Mouse (Mus musculus): ENCODE data around the gene Plekhg1. TPM values are rescaled to one million over a fixed set of nuclear protein-coding genes. Genes with fewer than 3 reads are reported as not detected.

Plekhg1 gene
- polyA plus RNA-seq, 1 experiment, result 1.1 TPM

- DNase-seq (ENCODE audit: low read depth, low spot score), result peak; percentile 54
Measured at GRCm38 (mm10) chr10:3941054-3941757, 201.0 kb downstream of the Plekhg1 start.

DNA sequence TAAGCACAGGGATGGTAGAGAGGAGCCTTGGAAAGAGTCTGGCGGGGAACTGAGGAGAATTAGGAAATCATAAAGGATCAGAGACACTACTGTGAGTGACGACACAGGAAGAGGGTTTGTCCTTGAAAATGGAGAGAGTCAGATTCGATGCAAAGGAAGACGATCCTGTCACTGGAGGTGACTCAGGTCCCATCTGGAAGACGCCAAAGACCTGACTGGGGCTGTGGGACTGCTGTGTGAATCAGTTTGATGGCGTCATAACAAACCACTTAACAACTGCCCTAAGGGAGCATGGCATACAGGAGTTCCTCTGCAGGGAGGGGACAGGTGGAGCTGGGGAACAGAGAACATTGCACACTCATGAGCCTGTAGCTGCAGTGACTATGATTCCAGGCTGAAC, 202.1 kb downstream of the Plekhg1 start:
- 70% methylated on average over 6 of the region's 6 CpGs for whole genome bisulfite sequencing
- no peak for DNase-seq (ENCODE audit: low read depth, low spot score)

More at GRCm38 (mm10) chr10:3941054-3941757, 201.0 kb downstream of the Plekhg1 start:
- WGBS, result 22% methylated on average over 11 of the region's 11 CpGs

DNA sequence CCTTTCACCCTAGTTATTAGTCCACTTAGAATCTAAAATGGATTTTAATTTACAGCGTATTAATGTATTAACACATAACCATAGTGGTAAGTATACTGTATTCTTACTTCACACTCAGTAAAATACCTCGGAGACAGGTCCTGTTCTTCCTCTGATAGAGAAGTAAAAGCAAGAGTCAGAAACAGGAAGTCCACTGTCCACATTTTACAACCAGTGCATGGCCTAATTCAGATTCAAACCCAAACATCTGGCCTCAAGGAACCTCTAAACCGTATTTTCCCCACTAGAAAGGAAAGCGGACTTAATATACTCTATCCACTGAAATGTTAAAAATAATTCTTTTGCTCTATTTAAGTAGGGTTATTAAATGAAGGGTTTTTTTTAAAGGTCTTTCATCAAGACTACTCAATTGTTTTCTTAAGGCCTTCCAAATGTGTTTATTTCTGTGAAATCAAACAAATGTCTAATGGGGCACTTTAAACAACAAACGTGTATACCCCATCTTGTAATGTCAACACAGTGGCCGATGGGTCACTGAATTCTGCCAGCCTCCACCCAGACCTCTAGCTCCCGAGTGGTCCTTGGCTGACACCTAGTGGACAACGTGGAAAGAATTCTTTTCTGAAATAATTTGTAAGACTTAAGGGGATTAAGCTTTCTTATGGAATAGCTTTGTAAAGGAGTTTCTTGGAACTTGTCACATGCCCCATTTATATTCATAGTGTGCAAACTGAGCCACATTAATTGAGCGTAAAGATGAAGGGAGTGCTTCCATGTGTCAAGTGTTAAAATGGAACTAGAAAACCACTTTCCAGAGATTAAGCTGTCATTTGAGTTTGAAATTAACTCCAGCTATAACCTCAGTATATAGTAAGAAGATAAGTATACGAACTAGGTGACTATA, 203.6 kb downstream of the Plekhg1 start:
- WGBS, result 18% methylated on average over 10 of the region's 10 CpGs
- peak; percentile 58 for DNase-seq (ENCODE audit: low read depth, low spot score)

DNA sequence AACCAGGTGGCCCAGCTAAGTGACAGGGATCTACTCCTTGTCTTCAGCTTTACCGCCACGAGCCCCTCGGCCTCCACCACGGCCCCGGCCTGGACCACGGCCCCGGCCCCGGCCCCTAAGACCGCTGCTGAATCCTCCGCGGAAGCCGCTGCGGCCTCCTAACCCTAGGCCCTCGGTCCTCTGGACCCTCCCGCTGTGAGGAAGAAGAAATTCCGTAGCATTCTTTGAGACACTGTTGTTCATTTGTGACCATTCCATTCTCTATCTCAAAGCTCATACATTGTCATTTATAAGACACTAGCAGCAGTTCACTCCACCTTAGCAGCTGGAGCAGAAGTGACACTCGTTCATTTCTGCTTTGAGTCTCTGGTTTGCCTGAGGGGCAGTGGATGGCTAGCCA, 206.7 kb downstream of the Plekhg1 start:
- 95% methylated on average over 17 of the region's 17 CpGs for WGBS
- no peak for DNase-seq (ENCODE audit: low read depth, low spot score)

DNA sequence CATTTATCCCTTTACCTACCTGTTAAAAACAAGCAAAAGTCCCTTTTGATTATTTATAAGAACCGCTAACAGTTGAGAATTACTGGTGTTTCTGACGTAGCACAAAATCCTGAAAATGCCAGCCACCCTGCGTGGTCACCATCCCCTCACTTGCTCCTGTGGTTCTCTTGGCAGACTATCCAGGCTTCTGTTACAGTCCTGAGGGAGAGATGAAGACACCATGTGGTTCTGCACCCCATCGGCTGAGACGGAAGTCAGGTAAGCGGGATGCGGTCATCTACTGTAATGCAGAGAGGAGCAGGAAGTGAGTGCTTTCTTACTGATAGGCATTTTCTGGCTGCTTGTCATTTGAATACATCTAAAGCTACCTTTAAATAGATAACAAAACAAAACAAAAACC, 207.2 kb downstream of the Plekhg1 start:
- 96% methylated on average over 7 of the region's 7 CpGs for WGBS
- DNase-seq (ENCODE audit: low read depth, low spot score), result no peak

- 89% methylated on average over 6 of the region's 6 CpGs for WGBS
- no peak for DNase-seq (ENCODE audit: low read depth, low spot score)
Measured at GRCm38 (mm10) chr10:3949306-3949705, 209.1 kb downstream of the Plekhg1 start.

DNA sequence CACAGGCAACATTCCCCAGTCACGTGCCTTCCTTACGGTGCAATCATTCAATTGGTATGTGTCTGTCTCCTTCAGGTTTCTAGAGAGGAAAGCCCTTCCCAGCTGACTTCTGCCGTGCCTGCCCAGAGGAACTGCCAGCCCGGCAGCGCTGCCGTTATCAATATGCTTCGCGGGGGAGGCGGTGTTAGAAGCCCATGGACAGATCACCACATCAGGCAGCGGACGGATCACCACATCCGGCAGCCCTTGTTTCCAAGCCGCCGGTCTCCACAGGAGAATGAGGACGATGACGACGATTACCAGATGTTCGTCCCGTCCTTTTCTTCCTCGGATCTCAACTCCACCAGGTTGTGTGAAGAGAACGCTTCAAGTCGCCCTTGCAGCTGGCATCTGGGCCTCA, 216.3 kb downstream of the Plekhg1 start:
- DNase-seq (ENCODE audit: low read depth, low spot score), result no peak
- WGBS, result 94% methylated on average over 22 of the region's 22 CpGs

- DNase-seq (ENCODE audit: low read depth, low spot score), result no peak
- 76% methylated on average over 5 of the region's 5 CpGs for WGBS
Measured at GRCm38 (mm10) chr10:3958591-3958990, 218.4 kb downstream of the Plekhg1 start.

DNA sequence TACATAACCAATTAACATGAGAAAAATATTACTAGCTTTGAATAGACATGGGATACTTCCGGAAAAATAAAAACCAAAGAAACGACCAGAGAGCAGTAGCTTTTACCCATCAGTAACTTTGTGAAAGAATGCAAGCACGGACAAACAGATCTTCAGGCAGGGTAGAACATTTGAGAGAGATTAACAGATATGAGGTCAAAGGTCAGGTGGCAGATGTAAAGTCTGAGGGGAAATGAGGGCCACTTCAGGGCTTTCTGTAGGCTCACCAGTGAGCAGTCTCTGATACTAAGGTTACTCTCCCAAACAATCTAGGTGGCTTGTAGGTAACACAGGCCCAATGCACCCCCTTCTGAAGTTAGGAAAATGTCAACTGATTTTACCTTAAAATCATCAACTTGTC, 228.9 kb downstream of the Plekhg1 start:
- DNase-seq (ENCODE audit: low read depth, low spot score), result no peak
- 26% methylated on average over 3 of the region's 3 CpGs for WGBS

DNA sequence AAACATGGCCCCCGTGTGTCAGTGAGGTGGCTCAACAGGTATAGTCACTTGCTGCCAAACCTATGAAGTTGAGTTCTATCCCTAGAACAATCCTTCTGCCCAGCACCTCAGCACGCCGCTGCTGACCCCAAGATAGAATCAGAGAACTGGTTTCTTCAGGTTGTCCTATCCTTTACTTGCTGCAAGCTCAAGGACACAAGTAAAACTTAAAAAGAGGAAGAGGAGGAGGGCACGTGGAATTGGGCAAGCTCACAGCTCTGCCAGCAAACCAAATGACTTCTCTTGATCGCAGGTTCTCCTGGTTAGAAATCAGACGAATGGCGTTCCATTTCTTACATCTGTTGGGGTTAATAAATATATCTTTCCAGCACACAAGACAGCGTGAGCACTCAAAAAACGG, 232.1 kb downstream of the Plekhg1 start:
- no peak for DNase-seq (ENCODE audit: low read depth, low spot score)
- 85% methylated on average over 9 of the region's 9 CpGs for WGBS

DNA sequence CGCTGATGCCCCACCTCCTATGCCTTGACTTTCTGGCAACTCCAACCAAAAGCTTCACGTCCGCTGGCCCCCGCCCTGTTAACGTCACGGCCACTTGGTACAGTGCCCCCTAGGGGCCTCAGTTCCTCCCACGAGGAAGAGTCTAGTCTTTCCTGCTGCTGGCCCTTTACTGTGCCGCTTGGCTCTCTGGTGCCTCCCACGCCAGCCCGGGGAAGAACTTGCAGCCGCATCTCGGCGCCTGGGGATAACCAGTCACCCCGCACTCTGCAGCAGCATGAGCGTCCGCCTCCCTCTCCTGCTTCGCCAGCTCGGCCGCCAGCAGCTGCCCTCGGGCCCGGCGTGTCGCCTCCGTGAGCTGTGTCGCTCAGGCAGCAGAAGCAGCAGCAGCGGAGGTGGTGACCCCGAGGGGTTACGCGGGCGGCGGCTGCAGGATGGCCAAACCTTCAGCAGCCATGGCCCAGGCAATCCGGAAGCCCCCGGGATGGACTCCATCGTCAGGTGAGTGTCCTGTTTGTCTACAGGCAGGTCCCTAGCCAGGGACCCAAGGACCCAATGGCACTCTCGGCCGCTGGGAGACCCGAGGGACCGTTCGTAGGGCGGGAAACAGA, 232.9 kb downstream of the Plekhg1 start, which contains the start of gene Mthfd1l:
Gene Mthfd1l, plus strand, starts transcription at position 138 of the 608 bp plus-strand sequence.
- 1% methylated on average over 40 of the region's 40 CpGs for WGBS
- DNase-seq (ENCODE audit: low read depth, low spot score), result no peak

GRCm38 (mm10) chr10:3973589-3974070, 233.5 kb downstream of the Plekhg1 start:
- no peak for DNase-seq (ENCODE audit: low read depth, low spot score)
- under 1% methylated on average over 39 of the region's 39 CpGs for WGBS

DNA sequence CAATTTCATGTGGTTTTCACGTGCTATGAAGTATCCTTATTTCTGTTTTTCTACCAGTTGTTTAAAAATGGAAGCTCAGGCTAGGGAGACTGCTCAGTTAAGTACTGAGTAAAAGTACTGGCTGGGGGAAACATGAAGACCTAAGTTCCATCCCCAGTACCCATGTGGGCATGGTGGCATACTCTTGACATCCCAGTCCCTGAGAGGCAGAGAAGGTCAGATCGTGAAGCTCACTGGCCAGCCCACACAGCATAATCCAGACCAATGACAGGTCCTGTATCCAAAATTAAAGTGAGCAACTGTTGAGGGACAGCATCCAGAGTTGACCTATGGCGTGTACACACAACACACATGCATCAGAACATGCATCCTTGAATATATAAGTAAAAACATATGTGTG, 234.2 kb downstream of the Plekhg1 start:
- WGBS, result 66% methylated on average over 3 of the region's 3 CpGs

DNA sequence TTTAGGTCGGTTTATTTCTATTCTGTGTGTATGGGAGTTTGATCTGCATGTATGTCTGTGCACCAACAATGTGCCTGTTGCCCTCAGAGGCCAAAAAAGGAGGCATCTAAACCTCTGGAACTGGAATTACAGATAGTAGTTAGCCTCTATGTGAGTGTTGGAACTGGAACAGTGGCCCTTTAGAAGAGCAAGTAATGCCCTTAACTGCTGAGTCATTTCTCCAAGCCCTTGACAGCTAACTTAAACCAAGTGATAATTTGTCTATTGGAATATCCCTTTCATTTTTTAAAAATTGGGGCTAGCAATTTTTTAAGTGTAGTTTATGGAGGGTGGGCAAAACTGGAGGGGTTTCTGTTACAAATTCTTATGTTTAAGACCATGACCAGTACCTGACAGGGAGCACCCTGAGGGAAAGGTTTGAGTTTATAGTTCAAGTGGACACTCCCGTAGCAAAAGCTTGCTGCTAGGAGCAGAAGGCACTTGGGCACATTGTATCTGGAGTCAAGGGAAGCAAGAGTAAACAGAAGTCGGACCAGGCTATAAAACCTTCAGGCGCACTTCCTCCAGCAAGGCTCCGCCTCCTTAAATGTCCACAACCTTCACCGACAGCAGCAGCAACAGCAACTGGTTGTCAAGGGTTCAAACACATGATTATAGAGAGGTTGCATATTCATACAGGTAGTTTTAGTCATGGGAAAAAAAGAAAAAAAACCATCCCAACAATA, 235.9 kb downstream of the Plekhg1 start:
- no peak for DNase-seq (ENCODE audit: low read depth, low spot score)
- WGBS, result 22% methylated on average over 6 of the region's 6 CpGs

More for the DNA sequence above, 234.2 kb downstream of the Plekhg1 start:
- DNase-seq (ENCODE audit: low read depth, low spot score), result no peak

- DNase-seq (ENCODE audit: low read depth, low spot score), result no peak
- WGBS, result 62% methylated on average over 4 of the region's 4 CpGs
Measured at GRCm38 (mm10) chr10:3976623-3977010, 236.5 kb downstream of the Plekhg1 start.

- no peak for DNase-seq (ENCODE audit: low read depth, low spot score)
- WGBS, result 27% methylated on average over 3 of the region's 3 CpGs
Measured at GRCm38 (mm10) chr10:3978326-3978725, 238.2 kb downstream of the Plekhg1 start.

- 41% methylated on average over 5 of the region's 5 CpGs for WGBS
- DNase-seq (ENCODE audit: low read depth, low spot score), result no peak
Measured at GRCm38 (mm10) chr10:3978792-3979488, 238.8 kb downstream of the Plekhg1 start.

DNA sequence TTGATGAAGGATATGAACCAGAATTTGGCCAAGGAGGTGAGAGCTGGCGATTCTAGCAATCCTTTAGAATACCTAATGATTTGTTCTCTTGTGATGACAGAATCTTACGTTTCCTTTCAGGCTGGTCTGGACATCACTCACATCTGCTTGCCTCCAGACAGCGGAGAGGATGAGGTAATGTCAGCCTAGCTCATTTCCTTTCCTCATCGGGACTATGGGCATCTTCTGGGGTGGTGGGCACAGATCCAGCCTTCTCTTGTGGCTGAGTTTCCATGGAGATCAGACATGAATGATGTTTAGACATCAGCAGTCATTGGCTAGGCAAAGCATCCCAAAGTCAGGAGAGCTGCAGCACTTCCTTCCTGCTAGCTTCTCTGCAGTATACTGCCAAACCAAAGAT, 240.1 kb downstream of the Plekhg1 start:
- WGBS, result 92% methylated on average over 4 of the region's 4 CpGs
- no peak for DNase-seq (ENCODE audit: low read depth, low spot score)

DNA sequence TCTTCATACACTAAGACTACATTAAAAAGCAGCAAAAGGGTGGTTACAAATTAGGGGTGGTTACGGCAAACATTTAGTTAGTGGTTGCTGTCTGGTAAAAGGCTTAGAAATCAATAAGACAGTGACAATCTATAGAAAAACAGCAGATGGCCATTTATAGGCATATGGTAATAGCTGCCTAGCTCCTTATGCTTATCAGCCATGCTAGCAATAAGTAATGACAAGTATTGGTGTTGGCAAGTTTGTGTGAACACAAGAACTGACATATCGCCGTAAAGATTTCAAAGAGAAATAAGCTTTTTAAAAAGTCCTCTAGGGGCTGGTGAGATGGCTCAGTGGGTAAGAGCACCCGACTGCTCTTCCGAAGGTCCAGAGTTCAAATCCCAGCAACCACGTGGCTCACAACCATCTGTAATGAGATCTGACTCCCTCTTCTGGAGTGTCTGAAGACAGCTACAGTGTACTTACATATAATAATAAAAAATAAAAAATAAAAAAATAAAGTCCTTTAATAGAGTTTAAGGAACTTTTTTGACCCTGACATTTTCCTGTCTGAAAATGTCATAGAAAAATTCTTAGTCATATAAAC, 250.2 kb downstream of the Plekhg1 start:
- DNase-seq (ENCODE audit: low read depth, low spot score), result no peak
- WGBS, result 79% methylated on average over 6 of the region's 6 CpGs

Data from large intestine, adult 2 months (tissue).